ENCODE assay signal across 18 mouse cellular contexts in genomic region chr12:33166712-33167111, GRCm38 (mm10). TPM values are rescaled to one million over a fixed set of nuclear protein-coding genes. Genes with fewer than 3 reads are reported as not detected.
DNase-seq lines count a peak whose midpoint lies in the region; ATAC-seq and TF ChIP-seq lines count a peak whose summit lies in the region.
"Had no signal": no experiment of that assay in that cellular context is flagged by ENCODE, and none has a peak within 500 bp of the region (broad histone marks: within the 10 kb centered on the region; RNA-seq: fewer than 3 reads in every experiment).

No protein-coding gene starts in this region.

- no peak overlapping the region for H3K9ac ChIP-seq in liver, postnatal 0 days (replicated peaks)
- H3K9ac ChIP-seq in liver, embryonic 11.5 days (ENCODE audit: low read depth, low read length), result no peak overlapping the region
- H3K9ac ChIP-seq: embryonic facial prominence, embryonic 13.5 days; forebrain, embryonic 13.5 days; forebrain, postnatal 0 days; heart, embryonic 12.5 days; hindbrain, embryonic 15.5 days had no signal

- no peak for ATAC-seq in liver, postnatal 0 days
- 0 out of 2 replicates have a peak, but pooled peaks have one; percentile 10 for ATAC-seq in liver, embryonic 11.5 days (replicated peaks; ENCODE audit: low FRiP score)
- ATAC-seq: forebrain, embryonic 13.5 days; forebrain, postnatal 0 days; inflammation-experienced regulatory T-cells, adult 6 months had no signal

- H3K4me3 ChIP-seq in liver, postnatal 0 days (ENCODE audit: low read depth, low read length), result no peak overlapping the region
- H3K4me3 ChIP-seq in liver, embryonic 11.5 days (ENCODE audit: low read depth, low read length), result no peak overlapping the region
- no peak overlapping the region for H3K4me3 ChIP-seq in midbrain, embryonic 10.5 days
- H3K4me3 ChIP-seq in heart, embryonic 10.5 days, result no peak overlapping the region
- H3K4me3 ChIP-seq: embryonic facial prominence, embryonic 13.5 days; forebrain, embryonic 13.5 days; heart, adult 2 months; heart, embryonic 12.5 days; hindbrain, embryonic 15.5 days had no signal

- 0 out of 2 replicates have a peak, but pooled peaks cover 2% of the 10 kb centered on the region for H3K4me1 ChIP-seq in liver, postnatal 0 days (ENCODE audit: insufficient read depth)
- H3K4me1 ChIP-seq in liver, embryonic 11.5 days (replicated peaks; ENCODE audit: control insufficient read depth, insufficient read depth, low read length), result no peaks in the 10 kb centered on the region
- H3K4me1 ChIP-seq in midbrain, embryonic 10.5 days, result peaks cover 15% of the 10 kb centered on the region; the same call in 1 of the 2 replicates
- peaks cover 15% of the 10 kb centered on the region; the same call in 1 of the 2 replicates for H3K4me1 ChIP-seq in heart, embryonic 10.5 days

- no peak overlapping the region for H3K27ac ChIP-seq in liver, postnatal 0 days (ENCODE audit: low read depth)
- H3K27ac ChIP-seq in liver, embryonic 11.5 days (ENCODE audit: low read depth, low read length), result no peak overlapping the region
- H3K27ac ChIP-seq in midbrain, embryonic 10.5 days (replicated peaks), result no peak overlapping the region
- no peak overlapping the region for H3K27ac ChIP-seq in heart, embryonic 10.5 days
- H3K27ac ChIP-seq: embryonic facial prominence, embryonic 13.5 days; forebrain, embryonic 13.5 days; heart, adult 2 months; hindbrain, embryonic 15.5 days had no signal

- TF ChIP-seq EP300 in liver, postnatal 0 days (IDR thresholded peaks at IDR 0.05; ENCODE audit: low read depth), result no peak

- no peak for TF ChIP-seq CTCF in liver, postnatal 0 days (IDR thresholded peaks at IDR 0.05; ENCODE audit: low read depth)

- no peak overlapping the region for H3K4me2 ChIP-seq in liver, postnatal 0 days (ENCODE audit: low read depth, low read length)
- H3K4me2 ChIP-seq in liver, embryonic 11.5 days, result no peak overlapping the region
- H3K4me2 ChIP-seq: embryonic facial prominence, embryonic 13.5 days; forebrain, embryonic 13.5 days; heart, embryonic 12.5 days; hindbrain, embryonic 15.5 days had no signal

- no peaks in the 10 kb centered on the region for H3K27me3 ChIP-seq in liver, postnatal 0 days (ENCODE audit: insufficient read depth, low read length)
- H3K27me3 ChIP-seq in liver, embryonic 11.5 days (replicated peaks; ENCODE audit: control insufficient read depth, insufficient read depth, low read length), result no peaks in the 10 kb centered on the region
- no peaks in the 10 kb centered on the region for H3K27me3 ChIP-seq in midbrain, embryonic 10.5 days (ENCODE audit: low read depth, poor library complexity, severe bottlenecking)
- no peaks in the 10 kb centered on the region for H3K27me3 ChIP-seq in heart, embryonic 10.5 days (ENCODE audit: insufficient read depth, poor library complexity, severe bottlenecking)
- H3K27me3 ChIP-seq: embryonic facial prominence, embryonic 13.5 days; forebrain, embryonic 13.5 days; heart, embryonic 12.5 days; hindbrain, embryonic 15.5 days had no signal

- H3K36me3 ChIP-seq in liver, postnatal 0 days (replicated peaks; ENCODE audit: insufficient read depth, low read length), result no peaks in the 10 kb centered on the region
- H3K36me3 ChIP-seq in liver, embryonic 11.5 days (ENCODE audit: control insufficient read depth, insufficient read depth, low read length), result no peaks in the 10 kb centered on the region
- H3K36me3 ChIP-seq in midbrain, embryonic 10.5 days, result no peaks in the 10 kb centered on the region
- H3K36me3 ChIP-seq in heart, embryonic 10.5 days, result 0 out of 2 replicates have a peak, but pooled peaks cover 6% of the 10 kb centered on the region
- H3K36me3 ChIP-seq: heart, embryonic 12.5 days; hindbrain, embryonic 15.5 days had no signal

- peak; percentile 48 for DNase-seq in adrenal gland, postnatal 14 days
- no peak for DNase-seq in adrenal gland, adult 2 months
- DNase-seq in liver, result peak; percentile 41
- DNase-seq in liver, postnatal 0 days, result no peak
- no peak for DNase-seq in liver, embryonic 11.5 days (ENCODE audit: low spot score)
- no peak for DNase-seq in midbrain, embryonic 10.5 days (ENCODE audit: low spot score)
- DNase-seq in heart, embryonic 10.5 days (ENCODE audit: low spot score), result no peak
- DNase-seq: adrenal gland, postnatal 10 days; forebrain, postnatal 0 days; gastrocnemius, postnatal 14 days; heart, adult 2 months; heart, postnatal 36 days; kidney, adult 18-20 months had no signal

- H3K9me3 ChIP-seq in liver, postnatal 0 days (ENCODE audit: low read length), result no peaks in the 10 kb centered on the region
- H3K9me3 ChIP-seq in liver, embryonic 11.5 days (ENCODE audit: control insufficient read depth, low read length), result no peaks in the 10 kb centered on the region
- H3K9me3 ChIP-seq in midbrain, embryonic 10.5 days (replicated peaks), result no peaks in the 10 kb centered on the region
- H3K9me3 ChIP-seq in heart, embryonic 10.5 days, result no peaks in the 10 kb centered on the region
- H3K9me3 ChIP-seq: embryonic facial prominence, embryonic 13.5 days; forebrain, embryonic 13.5 days; heart, embryonic 12.5 days; hindbrain, embryonic 15.5 days had no signal

- 59% methylated on average over 8 of the region's 8 CpGs for WGBS in liver, postnatal 0 days (ENCODE audit: insufficient replicate concordance)
- 50% methylated on average over 8 of the region's 8 CpGs for WGBS in liver, embryonic 11.5 days
- WGBS in midbrain, embryonic 10.5 days, result 60% methylated on average over 8 of the region's 8 CpGs
- 42% methylated on average over 8 of the region's 8 CpGs for WGBS in heart, embryonic 10.5 days

RNA-seq across cellular contexts. Expression of gene Atxn7l1, which starts 19.2 kb away (rescaled TPM):
- total RNA-seq in adrenal gland, postnatal 14 days (2021), result 26.0 and 27.3 TPM in 2 replicates
- 10 to 100 TPM; 30.8 to 31.6 TPM for total RNA-seq in adrenal gland, adult 2 months (2021)
- polyA plus RNA-seq in adrenal gland, adult 2 months (2012; rRNA removed), result 19.9 and 21.8 TPM in 2 replicates
- polyA plus RNA-seq in liver, postnatal 0 days (2015; fragmentation: Nextera tagmentation; extraction: Ambion mirVana), result 7.2 and 8.5 TPM in 2 replicates
- 28.5 and 28.9 TPM in 2 replicates for polyA plus RNA-seq in liver, embryonic 11.5 days (2014; fragmentation: Nextera tagmentation; extraction: Ambion mirVana)
- 10.0 and 10.6 TPM in 2 replicates for polyA plus RNA-seq in midbrain, embryonic 10.5 days (2016; fragmentation: Nextera tagmentation; extraction: Ambion mirVana)
- 11.5 and 13.6 TPM in 2 replicates for polyA plus RNA-seq in heart, embryonic 10.5 days (2016; fragmentation: Nextera tagmentation; extraction: Ambion mirVana)

Comparison
In these comparisons a context has a peak if more than half of its experiments do, and no peak if none do; other contexts are left out.
1. DNase-seq: peak in adrenal gland, postnatal 14 days (single experiment) and liver (single experiment); none in adrenal gland, adult 2 months (single experiment), liver, postnatal 0 days (single experiment), liver, embryonic 11.5 days (single experiment), midbrain, embryonic 10.5 days (single experiment) and heart, embryonic 10.5 days (single experiment).